Mouse (Mus musculus): ENCODE results near the gene Rasgef1a. TPM values are rescaled to one million over a fixed set of nuclear protein-coding genes. Genes with fewer than 3 reads are reported as not detected.

The Rasgef1a gene
- total RNA-seq (2015) = 0.09 TPM in 1 of 2 replicates, not detected in the other
- 0.29 TPM in 1 of 2 replicates, not detected in the other for total RNA-seq (2017)

DNA sequence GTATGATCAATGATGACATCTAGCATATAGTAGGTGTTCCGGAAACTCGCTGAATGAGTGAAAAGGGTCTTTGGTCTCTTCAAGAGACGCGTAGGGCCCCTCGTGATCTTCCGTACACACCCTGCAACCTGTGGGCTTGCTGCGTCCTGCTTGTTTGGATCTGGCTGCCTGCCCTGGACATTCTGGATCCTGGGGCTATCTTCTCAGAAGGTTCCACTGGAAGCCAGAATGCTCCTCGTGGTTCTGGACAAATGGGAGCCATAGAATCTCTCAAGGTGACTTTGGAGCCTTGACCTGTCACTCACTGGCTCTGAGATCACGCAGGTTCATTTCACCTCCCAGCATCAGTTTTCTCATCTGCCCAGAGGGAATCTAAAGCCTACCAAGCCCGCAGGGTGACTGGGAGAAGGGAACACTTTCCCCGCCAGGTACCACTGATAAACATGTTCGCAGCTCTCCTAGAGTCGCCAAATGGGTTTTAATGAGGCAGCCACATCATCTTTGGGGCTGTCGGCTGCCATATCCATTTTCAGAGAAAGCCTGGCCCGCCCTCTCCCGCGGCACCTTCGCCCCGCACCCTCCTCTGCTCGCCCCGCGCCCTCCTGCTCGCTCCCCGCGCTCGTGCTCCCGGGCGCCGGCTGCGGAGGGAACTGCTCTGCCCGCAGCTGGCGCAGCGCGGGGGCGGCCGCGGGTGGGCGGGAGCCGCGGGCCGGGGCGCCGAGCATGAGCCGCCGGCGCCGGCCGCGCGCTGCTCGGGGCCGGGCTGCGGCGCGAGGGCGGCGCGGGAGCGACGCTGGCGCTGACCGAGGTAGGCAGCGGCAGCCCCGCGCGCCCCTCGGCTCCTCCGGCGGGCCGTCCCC lies at the start of gene Rasgef1a:
TSS of gene Rasgef1a (plus strand) at position 683 of the 860 bp plus-strand sequence.
- no peak for ATAC-seq (ENCODE audit: poor library complexity, severe bottlenecking)

DNA sequence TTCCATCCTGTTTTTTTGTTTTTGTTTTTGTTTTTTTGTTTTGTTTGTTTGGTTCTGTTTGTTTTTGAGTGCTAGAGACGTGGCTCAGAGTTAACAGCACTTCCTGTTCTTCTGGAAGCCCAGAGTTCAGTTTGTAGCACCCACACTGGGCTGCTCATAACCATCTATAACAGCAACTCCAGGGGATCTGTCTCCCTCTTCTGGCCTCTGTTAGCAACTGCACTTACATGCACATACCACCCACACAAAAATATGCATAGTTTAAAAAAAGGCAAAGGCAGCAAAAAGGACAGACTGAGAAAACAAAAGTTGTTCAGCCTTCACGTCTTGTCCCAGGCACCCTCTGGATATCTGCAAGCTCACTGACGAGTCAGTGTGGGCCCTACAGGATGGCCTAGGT lies 48.0 kb upstream of the Rasgef1a start:
- no peak for ATAC-seq (ENCODE audit: poor library complexity, severe bottlenecking)

- ATAC-seq (ENCODE audit: poor library complexity, severe bottlenecking) = peak; percentile 18; the same call in 1 of the 2 replicates
These were observed 44.5 kb upstream of the Rasgef1a start for GRCm38 (mm10) chr6:117966729-117967128.

GRCm38 (mm10) chr6:117987173-117987572 lies 24.1 kb upstream of the Rasgef1a start:
- no peak for ATAC-seq (ENCODE audit: poor library complexity, severe bottlenecking)

DNA sequence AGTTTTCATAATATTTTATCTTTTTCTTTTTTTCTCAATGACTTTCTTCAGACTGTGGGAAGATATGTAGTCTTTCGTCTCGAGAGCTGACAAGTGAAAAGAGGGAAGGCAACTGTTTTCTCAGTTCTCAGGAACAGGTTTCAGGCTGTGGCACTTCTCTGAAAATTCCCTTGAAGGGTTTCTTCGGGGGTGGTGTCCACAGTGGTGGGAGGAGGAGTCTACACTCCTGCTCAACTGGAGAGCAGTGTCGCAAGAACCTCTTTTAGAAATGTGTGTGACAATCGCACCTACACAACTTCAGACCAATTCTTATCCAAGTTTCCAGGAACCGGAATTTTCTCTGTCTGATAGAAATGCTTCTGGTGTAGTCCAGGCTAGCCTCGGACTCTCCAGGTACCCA lies 22.0 kb upstream of the Rasgef1a start:
- ATAC-seq (ENCODE audit: poor library complexity, severe bottlenecking) = no peak

- ATAC-seq (ENCODE audit: poor library complexity, severe bottlenecking) = no peak
These were observed 20.6 kb upstream of the Rasgef1a start for GRCm38 (mm10) chr6:117990649-117991048.

DNA sequence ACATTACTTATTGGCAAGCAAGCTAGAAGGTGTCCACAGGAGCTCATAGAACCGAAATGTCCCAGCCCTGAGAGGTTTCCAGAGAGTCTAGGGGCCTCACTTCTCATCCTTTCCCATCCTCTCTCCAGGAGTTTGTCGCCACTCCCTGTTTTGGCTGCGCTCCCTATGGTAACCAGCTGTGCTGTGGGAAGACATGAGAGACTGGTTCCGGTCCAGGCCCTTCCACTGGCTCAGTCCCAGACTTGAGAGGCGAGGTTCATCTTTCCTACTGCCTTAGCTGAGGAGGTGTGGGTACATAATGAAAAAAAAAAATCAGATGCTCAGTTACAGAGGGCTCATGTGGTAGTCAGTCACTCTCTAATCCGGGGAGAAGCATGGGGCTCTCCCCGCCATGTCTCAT lies 19.9 kb upstream of the Rasgef1a start:
- ATAC-seq (ENCODE audit: poor library complexity, severe bottlenecking) = no peak

DNA sequence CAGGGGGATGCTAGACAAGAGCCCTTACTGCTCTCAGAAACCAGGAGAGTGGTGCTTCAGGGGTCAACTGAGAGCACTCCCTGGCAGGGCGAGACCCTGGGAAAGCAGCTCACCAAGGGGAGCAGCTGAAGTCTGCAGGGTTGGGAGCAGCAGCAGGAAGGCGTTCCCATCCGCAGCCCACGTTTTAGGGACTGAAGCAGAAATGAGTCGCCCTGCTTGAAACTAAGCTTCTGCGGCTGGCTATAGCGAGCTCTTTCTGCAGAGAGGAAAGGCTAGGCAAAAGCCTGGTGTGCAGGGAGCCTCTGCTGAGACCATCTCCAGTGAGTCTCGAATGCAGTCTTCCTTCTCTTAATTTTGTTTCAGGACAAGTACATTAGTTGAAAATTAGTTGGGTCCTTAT lies 19.3 kb upstream of the Rasgef1a start:
- ATAC-seq (ENCODE audit: poor library complexity, severe bottlenecking) = no peak

DNA sequence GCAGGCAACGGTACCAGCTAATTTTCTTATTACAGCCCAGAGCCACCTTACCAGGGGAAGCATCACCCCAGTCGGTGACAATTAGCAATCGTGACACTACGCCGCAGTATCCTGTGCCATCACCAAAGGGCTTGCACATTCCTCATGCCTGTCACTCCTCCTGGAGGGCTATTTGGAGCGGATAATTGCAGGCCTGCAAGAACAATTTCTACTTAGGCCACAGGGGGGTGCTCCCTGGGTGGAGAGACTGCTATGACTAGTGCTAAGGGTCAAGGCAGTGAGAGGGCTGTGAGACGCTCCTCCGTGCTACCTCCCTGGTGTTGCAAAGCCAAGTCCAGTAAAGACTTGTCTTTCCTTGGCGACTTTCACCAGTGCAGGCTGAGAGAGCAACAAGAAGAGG lies 16.1 kb upstream of the Rasgef1a start:
- no peak for ATAC-seq (ENCODE audit: poor library complexity, severe bottlenecking)

DNA sequence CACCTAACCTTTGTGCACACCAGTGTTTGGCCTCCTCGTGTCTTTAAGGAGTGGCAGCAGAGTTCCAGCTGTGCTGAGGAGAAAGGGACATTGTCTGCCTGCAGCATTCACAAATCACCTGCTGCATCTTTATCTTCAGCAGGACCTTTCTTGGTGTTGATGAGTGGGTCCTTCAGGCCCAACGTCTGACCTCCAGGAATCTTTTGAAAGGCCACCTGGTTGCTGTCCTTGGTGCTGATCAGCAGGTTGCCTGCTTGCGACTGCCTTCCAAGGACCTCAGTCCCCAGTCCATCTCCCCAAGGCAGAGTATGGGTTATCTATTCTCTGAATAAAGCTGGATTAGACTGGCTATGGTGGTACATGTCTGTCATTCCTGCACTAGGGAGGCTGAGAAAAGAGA lies 10.0 kb upstream of the Rasgef1a start:
- no peak for ATAC-seq (ENCODE audit: poor library complexity, severe bottlenecking)

GRCm38 (mm10) chr6:118007302-118007701 lies 3.9 kb upstream of the Rasgef1a start:
- ATAC-seq (ENCODE audit: poor library complexity, severe bottlenecking) = no peak

DNA sequence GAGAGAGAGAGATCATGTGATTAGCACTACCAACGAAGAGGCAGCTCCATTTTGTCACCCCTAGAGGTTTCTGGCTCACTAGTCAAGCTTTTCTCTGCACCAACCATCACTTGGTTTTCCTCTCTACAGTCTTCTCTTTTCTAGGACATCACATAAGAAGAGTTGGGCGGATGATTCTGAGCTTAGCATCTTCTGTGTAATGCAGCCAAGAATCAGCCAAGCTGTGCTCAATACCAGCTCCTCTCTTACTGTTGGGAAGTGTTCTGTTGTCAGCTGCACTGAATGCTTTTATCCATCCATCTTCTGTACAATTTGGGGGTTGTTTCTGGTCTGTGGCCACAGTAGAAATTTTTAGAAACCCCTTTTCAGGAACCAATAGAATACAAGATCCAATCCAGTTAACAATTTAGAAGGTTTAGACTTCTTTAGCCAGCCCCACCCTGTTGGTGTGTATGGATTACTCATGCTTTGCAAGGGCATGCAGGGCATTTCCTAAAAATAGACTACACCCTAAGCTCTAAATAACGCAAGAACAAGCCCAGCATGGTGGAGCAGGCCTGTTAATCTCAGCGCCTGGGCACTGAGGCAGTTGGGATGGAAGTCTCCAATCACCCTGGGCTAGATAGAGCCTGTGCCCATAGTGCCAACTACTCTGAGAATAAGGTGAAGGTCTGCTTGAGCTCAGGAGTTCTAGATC lies 3.2 kb upstream of the Rasgef1a start:
- ATAC-seq (ENCODE audit: poor library complexity, severe bottlenecking) = no peak

- no peak for ATAC-seq (ENCODE audit: poor library complexity, severe bottlenecking)
These were observed 982 bp upstream of the Rasgef1a start for GRCm38 (mm10) chr6:118010256-118010655.

DNA sequence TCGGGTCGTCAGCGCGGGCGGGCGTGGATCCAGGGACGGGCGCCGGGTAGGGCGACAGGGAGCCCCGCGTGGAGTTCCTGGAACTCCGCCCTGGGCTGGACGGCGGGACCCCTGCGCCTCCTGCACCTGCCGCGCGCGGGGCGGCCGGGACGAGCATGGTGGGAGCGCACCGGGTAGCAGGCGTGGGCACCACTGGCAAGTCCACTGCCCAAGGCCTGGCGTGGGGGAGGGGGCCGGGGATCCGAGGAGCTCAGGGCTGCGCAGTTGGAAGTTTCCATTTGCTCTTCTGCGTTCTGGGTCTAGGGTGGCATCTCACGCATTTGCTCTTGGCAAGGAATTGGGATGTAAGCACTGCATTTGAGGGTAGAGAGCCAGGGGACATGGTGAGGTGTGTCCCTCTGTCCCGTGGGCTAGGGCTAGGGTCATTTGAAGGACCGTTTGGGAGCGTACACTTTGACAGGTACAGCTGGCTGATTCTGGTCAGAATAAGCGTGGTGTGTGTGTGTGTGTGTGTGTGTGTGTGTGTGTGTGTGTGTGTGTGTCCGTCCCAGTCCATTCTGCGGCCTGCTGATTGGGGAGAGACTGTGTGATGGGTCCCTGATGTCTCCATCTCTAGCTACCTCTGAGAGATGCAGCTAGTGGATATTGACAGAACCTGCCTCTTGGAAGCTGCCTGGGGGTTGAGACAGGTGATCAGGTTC lies 528 bp downstream of the Rasgef1a start:
- no peak for ATAC-seq (ENCODE audit: poor library complexity, severe bottlenecking)

DNA sequence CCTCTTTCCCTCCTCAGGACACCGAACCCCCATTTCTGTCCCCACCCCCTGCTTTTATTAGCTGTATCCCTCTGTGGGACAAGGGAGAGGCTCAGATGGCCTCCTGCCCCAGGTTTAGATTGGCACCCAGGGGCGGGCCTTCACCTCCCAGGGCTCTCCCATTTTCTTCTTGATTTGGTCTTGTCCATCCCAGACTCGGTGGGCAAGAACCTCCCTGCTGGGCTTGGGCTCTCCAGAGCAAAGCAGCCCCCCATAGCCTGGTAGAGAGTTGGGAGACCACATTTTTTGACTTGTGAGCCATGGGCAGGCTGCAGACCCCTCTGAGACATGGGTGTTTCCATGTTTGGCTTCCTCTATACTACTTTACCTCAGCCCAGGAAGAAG lies 1.1 kb downstream of the Rasgef1a start:
- ATAC-seq (ENCODE audit: poor library complexity, severe bottlenecking) = no peak

- no peak for ATAC-seq (ENCODE audit: poor library complexity, severe bottlenecking)
These were observed 2.0 kb downstream of the Rasgef1a start for GRCm38 (mm10) chr6:118012987-118013866.

DNA sequence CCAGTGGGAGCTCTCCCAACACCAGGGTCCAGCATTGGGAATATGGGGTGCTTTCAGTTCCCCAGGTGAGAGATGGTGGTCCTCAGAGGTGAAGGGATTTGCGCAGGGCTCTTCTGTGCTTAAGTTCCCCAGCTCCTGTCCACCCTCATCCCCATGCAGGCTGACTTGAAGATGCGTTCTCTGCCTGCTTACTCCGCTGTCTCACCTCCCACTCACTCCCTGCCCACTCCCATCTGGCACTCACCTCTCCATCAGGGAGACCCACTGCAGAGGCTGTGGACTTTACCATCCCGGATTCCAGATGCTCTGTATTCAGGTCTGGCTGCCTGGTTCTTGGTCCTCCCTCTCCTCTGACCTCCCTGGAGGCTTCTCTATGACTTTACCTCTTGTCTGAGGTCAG lies 3.6 kb downstream of the Rasgef1a start:
- no peak for ATAC-seq (ENCODE audit: poor library complexity, severe bottlenecking)

GRCm38 (mm10) chr6:118015971-118016370 lies 4.7 kb downstream of the Rasgef1a start:
- no peak for ATAC-seq (ENCODE audit: poor library complexity, severe bottlenecking)

DNA sequence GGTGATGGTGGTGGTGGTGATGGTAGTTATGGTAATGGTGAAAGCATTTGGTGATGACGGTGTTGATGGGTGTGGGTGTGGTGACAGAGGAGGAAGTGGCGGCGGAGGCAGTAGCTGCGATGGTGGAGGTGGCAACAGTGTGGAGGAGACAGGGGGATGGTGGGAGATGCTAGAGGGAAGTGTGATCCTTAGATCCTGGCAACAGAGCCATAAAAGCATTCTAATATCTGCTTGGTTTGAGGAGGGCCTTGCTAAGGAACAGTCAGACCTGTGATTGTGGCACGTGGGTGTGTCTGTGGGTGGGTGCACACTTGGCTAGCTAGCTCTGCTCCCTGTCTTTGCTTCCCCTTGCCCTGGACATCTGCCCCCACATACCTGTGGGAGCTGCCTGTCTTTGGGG lies 7.4 kb downstream of the Rasgef1a start:
- no peak for ATAC-seq (ENCODE audit: poor library complexity, severe bottlenecking)

DNA sequence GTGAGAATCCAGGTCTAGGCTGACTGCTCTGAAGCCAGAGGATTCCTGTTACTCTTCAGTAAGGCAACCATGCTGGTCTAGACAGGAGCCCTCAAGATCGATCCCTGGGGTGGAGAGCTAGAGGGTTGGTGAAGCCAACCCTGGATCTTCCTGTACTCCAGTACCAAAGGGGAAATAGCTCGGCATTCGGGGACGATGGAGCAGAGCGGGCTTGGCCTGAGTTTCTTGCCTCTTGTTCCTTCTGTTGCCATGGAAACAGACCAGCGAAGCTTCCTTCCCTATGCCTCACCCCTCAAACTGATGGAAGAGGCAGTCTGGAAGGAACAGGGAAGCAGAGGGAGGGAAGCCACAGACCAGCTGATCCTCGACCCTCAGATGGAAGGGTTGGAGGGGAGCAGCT lies 8.3 kb downstream of the Rasgef1a start:
- ATAC-seq (ENCODE audit: poor library complexity, severe bottlenecking) = no peak
